Mouse (Mus musculus): ENCODE results near the gene Kat7.

The Kat7 gene

GRCm38 (mm10) chr11:95291998-95292397 lies 18.0 kb downstream of the Kat7 start:
- in situ Hi-C loops (cut with MboI, MseI), result no loop called here

- in situ Hi-C loops (cut with MboI, MseI), result no loop called here
Observed at GRCm38 (mm10) chr11:95282331-95282730, 27.7 kb downstream of the Kat7 start.

GRCm38 (mm10) chr11:95279061-95279659 lies 30.9 kb downstream of the Kat7 start:
- in situ Hi-C loops (cut with MboI, MseI), result no loop called here

- in situ Hi-C loops (cut with MboI, MseI), result no loop called here
Observed at GRCm38 (mm10) chr11:95276056-95276455, 34.0 kb downstream of the Kat7 start.

GRCm38 (mm10) chr11:95274613-95275012 lies 35.4 kb downstream of the Kat7 start:
- in situ Hi-C loops (cut with MboI, MseI), result no loop called here

- in situ Hi-C loops (cut with MboI, MseI), result no loop called here
Observed at GRCm38 (mm10) chr11:95273661-95274060, 36.4 kb downstream of the Kat7 start.

GRCm38 (mm10) chr11:95266540-95267245 lies 43.4 kb downstream of the Kat7 start:
- in situ Hi-C loops (cut with MboI, MseI), result no loop called here

GRCm38 (mm10) chr11:95264455-95265013 lies 45.5 kb downstream of the Kat7 start:
- in situ Hi-C loops (cut with MboI, MseI), result loop anchor here (5.0 kb wide), 1 partner anchor 38 kb away; no protein-coding TSS in a partner anchor

- in situ Hi-C loops (cut with MboI, MseI), result loop anchor here (5.0 kb wide), 1 partner anchor 38 kb away; no protein-coding TSS in a partner anchor
Observed at GRCm38 (mm10) chr11:95263816-95264454, 46.1 kb downstream of the Kat7 start.

GRCm38 (mm10) chr11:95261178-95261751 lies 48.8 kb downstream of the Kat7 start, which contains the start of gene Tac4:
Tac4 (plus strand) TSS chr11:95261529.
- in situ Hi-C loops (cut with MboI, MseI), result loop anchor here (5.0 kb wide), 1 partner anchor 41 kb away; no protein-coding TSS in a partner anchor

- in situ Hi-C loops (cut with MboI, MseI), result loop anchor here (5.0 kb wide), 1 partner anchor 263 kb away; no protein-coding TSS in a partner anchor
Observed at GRCm38 (mm10) chr11:95259088-95259849, 50.8 kb downstream of the Kat7 start.

GRCm38 (mm10) chr11:95258490-95258889 lies 51.6 kb downstream of the Kat7 start:
- in situ Hi-C loops (cut with MboI, MseI), result loop anchor here (5.0 kb wide), 1 partner anchor 264 kb away; no protein-coding TSS in a partner anchor

- in situ Hi-C loops (cut with MboI, MseI), result loop anchor here (5.0 kb wide), 1 partner anchor 264 kb away; no protein-coding TSS in a partner anchor
Observed at GRCm38 (mm10) chr11:95257930-95258329, 52.1 kb downstream of the Kat7 start.

GRCm38 (mm10) chr11:95255747-95256146 lies 54.3 kb downstream of the Kat7 start:
- in situ Hi-C loops (cut with MboI, MseI), result loop anchor here (5.0 kb wide), 1 partner anchor 267 kb away; no protein-coding TSS in a partner anchor

GRCm38 (mm10) chr11:95254165-95254564 lies 55.9 kb downstream of the Kat7 start:
- in situ Hi-C loops (cut with MboI, MseI), result no loop called here

- in situ Hi-C loops (cut with MboI, MseI), result no loop called here
Observed at GRCm38 (mm10) chr11:95252104-95252503, 57.9 kb downstream of the Kat7 start.

GRCm38 (mm10) chr11:95251295-95251694 lies 58.8 kb downstream of the Kat7 start:
- in situ Hi-C loops (cut with MboI, MseI), result no loop called here

- in situ Hi-C loops (cut with MboI, MseI), result no loop called here
Observed at GRCm38 (mm10) chr11:95250110-95250509, 59.9 kb downstream of the Kat7 start.

GRCm38 (mm10) chr11:95247065-95247464 lies 63.0 kb downstream of the Kat7 start:
- in situ Hi-C loops (cut with MboI, MseI), result no loop called here

- in situ Hi-C loops (cut with MboI, MseI), result no loop called here
Observed at GRCm38 (mm10) chr11:95245456-95245855, 64.6 kb downstream of the Kat7 start.

- in situ Hi-C loops (cut with MboI, MseI), result no loop called here
Observed at GRCm38 (mm10) chr11:95242653-95243052, 67.4 kb downstream of the Kat7 start.
